Mouse (Mus musculus) heart, adult 2 months (tissue): Measurements from ENCODE around the gene Avil.

ENCODE experiments used
- CTCF ChIP-seq: fragments of 200-600 bp; IDR thresholded peaks from 2 replicates; pipeline ENCODE4 v1.8.1; 2022; ENCODE audit warnings: antibody characterized with exemption, mild to moderate bottlenecking, moderate library complexity
- POLR2A ChIP-seq: fragments of 200-500 bp; IDR thresholded peaks from 2 replicates; pipeline ENCODE4 v1.6.1; 2011; ENCODE audit warnings: mild to moderate bottlenecking, low read depth, low read length, control low read depth; ENCODE audit not compliant: insufficient read depth

GRCm38 (mm10) chr10:127066519-127067018 is 66.1 kb downstream of the Avil start:
- TF ChIP-seq CTCF = no peak
- 0 out of 2 replicates have a peak, but pooled peaks have one; percentile 9 for TF ChIP-seq POLR2A
